Mouse (Mus musculus): ENCODE results near the gene Krt26. TPM values are rescaled to one million over a fixed set of nuclear protein-coding genes. Genes with fewer than 3 reads are reported as not detected.

The Krt26 gene
- polyA plus RNA-seq, 1 experiment from 2014 or later = not detected

DNA sequence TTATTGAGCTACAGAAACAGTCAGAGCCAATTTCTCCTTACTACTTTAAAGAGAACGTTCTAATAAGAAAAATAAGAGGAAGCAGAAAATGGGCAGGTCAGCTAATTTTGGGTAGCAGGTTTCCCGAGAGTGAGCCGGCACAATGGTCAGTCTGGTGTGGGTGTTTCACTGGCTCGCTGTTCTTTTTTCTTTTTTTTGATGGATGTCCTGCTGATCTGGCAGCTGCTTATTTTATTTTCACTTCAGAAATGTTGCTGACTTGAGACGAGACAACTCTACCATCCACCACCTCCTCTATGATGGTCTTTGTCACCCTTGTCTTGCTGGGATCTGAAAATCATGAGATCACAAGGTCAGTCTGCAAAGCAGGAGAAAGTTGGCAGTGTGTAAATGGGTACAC, 57.8 kb downstream of the Krt26 start:
- H3K27ac ChIP-seq (ENCODE audit: low read length) = no peak overlapping the region
- no peaks in the 10 kb centered on the region for H3K9me3 ChIP-seq (ENCODE audit: control insufficient read depth, low read depth, low read length)
- no peak overlapping the region for H3K4me3 ChIP-seq (ENCODE audit: low read depth, low read length)
- WGBS = 64% methylated on average over 5 of the region's 5 CpGs
- H3K36me3 ChIP-seq (ENCODE audit: control insufficient read depth, insufficient read depth, low read length) = no peaks in the 10 kb centered on the region
- no peak for ATAC-seq (ENCODE audit: insufficient number of reproducible peaks, insufficient read depth, low FRiP score, low read depth)
- H3K27me3 ChIP-seq (ENCODE audit: control insufficient read depth, insufficient read depth, low read length) = no peaks in the 10 kb centered on the region
- H3K9ac ChIP-seq (replicated peaks; ENCODE audit: low read depth, low read length) = no peak overlapping the region
- H3K4me1 ChIP-seq (ENCODE audit: control insufficient read depth, insufficient read depth, low read length) = no peaks in the 10 kb centered on the region
- no peak overlapping the region for H3K4me2 ChIP-seq (replicated peaks; ENCODE audit: low read depth, low read length)

Other genes starting within 250 kb of the Krt26 start
- 2.4 and 2.5 TPM in 2 replicates for gene Tns4, start 248.7 kb downstream of the Krt26 start, polyA plus RNA-seq (2014; fragmentation: Nextera tagmentation; extraction: Ambion mirVana)
- gene Ccr7, start 182.9 kb downstream of the Krt26 start, polyA plus RNA-seq (2014; fragmentation: Nextera tagmentation; extraction: Ambion mirVana) = 0.46 and 0.52 TPM in 2 replicates
- 156 and 164 TPM in 2 replicates for gene Smarce1, start 106.9 kb downstream of the Krt26 start, polyA plus RNA-seq (2014; fragmentation: Nextera tagmentation; extraction: Ambion mirVana)
- gene Krt222, start 93.9 kb downstream of the Krt26 start, polyA plus RNA-seq (2014; fragmentation: Nextera tagmentation; extraction: Ambion mirVana) = 0.18 and 0.68 TPM in 2 replicates
- gene Krt24, start 52.7 kb downstream of the Krt26 start, polyA plus RNA-seq (2014; fragmentation: Nextera tagmentation; extraction: Ambion mirVana) = 0.13 TPM in 1 of 2 replicates, not detected in the other
- gene Krt25, start 15.0 kb downstream of the Krt26 start, polyA plus RNA-seq (2014; fragmentation: Nextera tagmentation; extraction: Ambion mirVana) = not detected in 2 replicates
- gene Krt27, start 13.1 kb upstream of the Krt26 start, polyA plus RNA-seq (2014; fragmentation: Nextera tagmentation; extraction: Ambion mirVana) = not detected in 2 replicates
- gene Krt28, start 36.9 kb upstream of the Krt26 start, polyA plus RNA-seq (2014; fragmentation: Nextera tagmentation; extraction: Ambion mirVana) = 0.21 TPM in 1 of 2 replicates, not detected in the other
- 31.7 and 37.0 TPM in 2 replicates for gene Krt10, start 51.4 kb upstream of the Krt26 start, polyA plus RNA-seq (2014; fragmentation: Nextera tagmentation; extraction: Ambion mirVana)
- not detected in 2 replicates for gene Krt12, start 84.3 kb upstream of the Krt26 start, polyA plus RNA-seq (2014; fragmentation: Nextera tagmentation; extraction: Ambion mirVana)
- gene Krt20, start 100.2 kb upstream of the Krt26 start, polyA plus RNA-seq (2014; fragmentation: Nextera tagmentation; extraction: Ambion mirVana) = 3.0 and 3.9 TPM in 2 replicates
- 18.3 and 21.4 TPM in 2 replicates for gene Krt23, start 155.2 kb upstream of the Krt26 start, polyA plus RNA-seq (2014; fragmentation: Nextera tagmentation; extraction: Ambion mirVana)
- gene Krt39, start 183.4 kb upstream of the Krt26 start, polyA plus RNA-seq (2014; fragmentation: Nextera tagmentation; extraction: Ambion mirVana) = not detected in 2 replicates
- gene Krt40, start 205.2 kb upstream of the Krt26 start, polyA plus RNA-seq (2014; fragmentation: Nextera tagmentation; extraction: Ambion mirVana) = not detected in 2 replicates
- not detected in 2 replicates for gene Krtap3-3, start 212.9 kb upstream of the Krt26 start, polyA plus RNA-seq (2014; fragmentation: Nextera tagmentation; extraction: Ambion mirVana)
- gene Krtap3-2, start 218.9 kb upstream of the Krt26 start, polyA plus RNA-seq (2014; fragmentation: Nextera tagmentation; extraction: Ambion mirVana) = not detected in 2 replicates
- gene Gm11939, start 221.5 kb upstream of the Krt26 start, polyA plus RNA-seq (2014; fragmentation: Nextera tagmentation; extraction: Ambion mirVana) = not detected in 2 replicates
- gene Krtap3-1, start 228.7 kb upstream of the Krt26 start, polyA plus RNA-seq (2014; fragmentation: Nextera tagmentation; extraction: Ambion mirVana) = not detected in 2 replicates
- gene Krtap1-5, start 243.1 kb upstream of the Krt26 start, polyA plus RNA-seq (2014; fragmentation: Nextera tagmentation; extraction: Ambion mirVana) = not detected in 2 replicates
- gene Krtap1-4, start 245.7 kb upstream of the Krt26 start, polyA plus RNA-seq (2014; fragmentation: Nextera tagmentation; extraction: Ambion mirVana) = not detected in 2 replicates

Measured in stomach, embryonic 14.5 days (tissue).